Mouse (Mus musculus) erythroblast, embryonic 14.5 days (primary cell): ENCODE data around the gene 2210408I21Rik.

Source experiments
- GATA1 ChIP-seq: IDR thresholded peaks from 2 replicates; pipeline ENCODE4 v1.6.1; 2012; ENCODE audit warnings: low read length, inconsistent platforms, mixed read lengths
- TAL1 ChIP-seq: IDR thresholded peaks from 3 replicates; pipeline ENCODE4 v1.6.1; 2012; ENCODE audit warnings: low read length, inconsistent platforms, mixed read lengths

DNA sequence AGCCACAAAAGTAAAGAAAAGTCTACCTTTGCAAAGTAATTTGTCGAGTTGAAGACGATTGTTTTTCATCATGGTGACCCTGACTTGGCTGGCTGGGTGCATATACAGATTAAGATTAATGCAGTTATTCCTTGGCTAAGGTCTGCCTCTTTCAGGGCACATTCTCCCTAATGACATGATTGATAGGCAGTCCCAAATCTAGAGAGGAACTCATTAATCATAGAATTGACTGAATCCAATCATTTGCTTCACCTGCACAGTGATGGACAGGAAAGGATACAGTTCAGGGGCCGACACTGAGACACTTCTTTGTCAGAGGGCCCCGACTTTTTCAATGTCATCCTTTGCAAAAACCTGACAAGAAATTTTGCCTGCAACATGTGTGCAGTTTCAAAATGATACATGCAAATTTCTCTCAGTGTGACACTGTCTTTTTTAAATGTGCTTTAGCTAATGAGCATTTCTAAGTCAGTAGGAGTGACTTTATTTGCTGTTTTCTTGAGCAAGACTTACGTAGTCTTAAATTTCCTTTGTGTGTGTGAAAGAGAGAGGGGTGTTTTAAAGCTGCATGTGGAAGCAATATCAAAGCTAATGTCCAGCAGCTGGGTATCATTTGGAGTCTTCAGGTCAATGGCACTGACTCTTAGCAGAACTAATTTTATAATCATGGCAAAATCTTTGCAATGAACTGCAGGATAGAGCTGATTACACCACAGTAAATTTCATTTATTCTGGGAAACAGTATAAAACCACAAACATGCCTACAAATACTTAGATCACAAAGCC is 191.0 kb downstream of the 2210408I21Rik start:
- TF ChIP-seq GATA1 = no peak
- no peak for TF ChIP-seq TAL1
